Mouse (Mus musculus) hindbrain, embryonic 11.5 days (tissue): ENCODE results near the gene S100a5. TPM values are rescaled to one million over a fixed set of nuclear protein-coding genes. Genes with fewer than 3 reads are reported as not detected.

Source experiments
- ATAC-seq: fragments of 200-750 bp; cut with Nextera tagmentation; 2 replicates; pipeline ENCODE4 v1.8.0; 2017; ENCODE audit warnings: mild to moderate bottlenecking, moderate TSS enrichment, moderate library complexity; ENCODE audit not compliant: low FRiP score
- DNase-seq: peaks from one replicate; pipeline ENCODE4 v3.0.0-alpha.2; 2015; ENCODE audit warnings: low spot score
- H3K27ac ChIP-seq: fragments of 300-500 bp; sonication (generic); 2 replicates; pipeline ENCODE4 v1.5.1; 2014; ENCODE audit warnings: mild to moderate bottlenecking, low read depth, low read length
- H3K27me3 ChIP-seq: fragments of 300-500 bp; sonication (generic); 2 replicates; pipeline ENCODE4 v1.6.1; 2014; ENCODE audit warnings: mild to moderate bottlenecking, low read length, moderate library complexity, mixed read lengths; ENCODE audit not compliant: control insufficient read depth, insufficient read depth
- H3K36me3 ChIP-seq: fragments of 300-500 bp; sonication (generic); 2 replicates; pipeline ENCODE4 v1.6.1; 2014; ENCODE audit warnings: mild to moderate bottlenecking, low read length, moderate library complexity, mixed read lengths; ENCODE audit not compliant: control insufficient read depth, insufficient read depth
- H3K4me1 ChIP-seq: fragments of 300-500 bp; sonication (generic); replicated peaks from 2 replicates; pipeline ENCODE4 v1.6.1; 2014; ENCODE audit warnings: low read length, mixed read lengths; ENCODE audit not compliant: control insufficient read depth, insufficient read depth
- H3K4me2 ChIP-seq: fragments of 300-500 bp; sonication (generic); replicated peaks from 2 replicates; pipeline ENCODE4 v1.6.1; 2014; ENCODE audit warnings: mild to moderate bottlenecking, low read depth, low read length
- H3K4me3 ChIP-seq: fragments of 300-500 bp; sonication (generic); 2 replicates; pipeline ENCODE4 v1.5.1; 2014; ENCODE audit warnings: low read depth, low read length
- H3K9ac ChIP-seq: fragments of 300-500 bp; sonication (generic); 2 replicates; pipeline ENCODE4 v1.6.1; 2014; ENCODE audit warnings: low read depth, low read length
- H3K9me3 ChIP-seq: fragments of 300-500 bp; sonication (generic); 2 replicates; pipeline ENCODE4 v1.6.1; 2016; ENCODE audit warnings: low read length; ENCODE audit not compliant: control insufficient read depth
- WGBS: fragments of 180-500 bp; shearing (Covaris S2); extraction: QIAGEN DNeasy Blood & Tissue Kit; methylation state at CpG from one replicate; pipeline ENCODE4 v1.1.7; 2014; 5-methylcytosine and 5-hydroxymethylcytosine counted together
- polyA plus RNA-seq: library from polyadenylated mRNA; unstranded; fragments of >200 nt; fragmentation: Nextera tagmentation; extraction: Ambion mirVana; gene quantifications from 2 replicates; pipeline ENCODE4 v1.2.1, GENCODE M21; 2014

S100a5 gene
- not detected in 2 replicates for polyA plus RNA-seq

DNA sequence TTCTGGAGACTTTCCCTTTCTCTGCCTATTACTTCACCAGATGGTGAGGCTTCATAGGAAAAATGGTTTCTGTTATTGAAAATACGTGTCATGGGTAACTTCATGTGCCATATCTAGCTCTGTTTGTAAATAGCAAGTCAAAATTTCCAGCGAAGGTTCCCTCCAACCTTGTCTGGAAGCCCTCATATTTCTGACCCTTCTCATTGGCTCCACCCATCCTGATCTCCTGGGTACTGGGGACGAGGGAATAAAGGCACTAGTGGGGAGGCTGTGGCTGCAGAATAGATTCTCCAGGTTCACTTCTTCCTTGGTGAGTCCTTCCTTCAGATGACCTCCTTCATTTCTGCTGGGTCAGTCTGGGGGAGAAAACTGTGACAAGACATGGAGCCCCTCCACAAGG is at the start of gene S100a5:
Gene S100a5, plus strand, starts transcription at position 301 of the 400 bp plus-strand sequence.
- Histone ChIP-seq H3K4me2 (no peak within 1 kb of the TSS), H3K4me1 (peaks cover 2% of the 10 kb centered on the region; the same call in 1 of the 2 replicates), H3K9ac (no peak within 1 kb of the TSS), H3K27ac (no peak within 1 kb of the TSS), H3K27me3 (no peaks in the 10 kb centered on the region), H3K36me3 (no peaks in the 10 kb centered on the region), H3K4me3 (no peak within 1 kb of the TSS), H3K9me3 (no peaks in the 10 kb centered on the region)
- DNase-seq (no peak), ATAC-seq (no peak)
- WGBS, result 64% methylated on average over 3 of the region's 3 CpGs

DNA sequence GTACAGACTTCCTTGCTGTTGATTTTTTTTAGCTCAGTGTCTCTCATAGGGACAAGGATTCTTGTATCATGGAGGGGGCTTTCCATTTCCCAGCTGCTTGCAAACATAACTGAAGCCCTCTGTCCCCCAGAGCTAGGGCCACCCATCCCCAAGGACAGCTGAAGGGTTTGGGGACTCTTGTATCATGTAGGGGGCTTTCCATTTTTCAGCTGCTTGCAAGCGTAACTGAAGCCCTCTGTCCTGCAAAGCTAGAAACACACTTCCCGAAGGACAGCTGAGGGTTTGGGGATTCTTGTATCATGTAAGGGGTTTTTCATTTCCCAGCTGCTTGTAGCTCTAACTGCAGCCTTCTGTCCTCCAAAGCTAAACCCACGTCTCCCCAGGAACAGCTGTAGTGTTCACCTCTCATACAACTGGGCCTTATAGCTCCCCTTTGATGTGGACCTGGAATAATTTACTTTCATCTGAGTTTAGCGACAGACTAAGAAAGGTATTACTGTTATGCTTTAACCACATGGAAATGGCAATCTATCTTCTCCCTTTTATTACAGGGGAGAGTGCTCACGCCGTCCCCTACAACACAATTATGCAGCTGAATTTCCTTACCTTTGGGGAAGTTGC is 48.2 kb upstream of the S100a5 start, which contains the start of gene S100a3:
Gene S100a3, plus strand, starts transcription at position 571 of the 621 bp plus-strand sequence.
- Histone ChIP-seq H3K4me1 (no peaks in the 10 kb centered on the region), H3K27ac (no peak within 1 kb of the TSS), H3K4me3 (no peak within 1 kb of the TSS), H3K27me3 (no peaks in the 10 kb centered on the region), H3K4me2 (no peak within 1 kb of the TSS), H3K36me3 (no peaks in the 10 kb centered on the region), H3K9me3 (no peaks in the 10 kb centered on the region), H3K9ac (no peak within 1 kb of the TSS)
- WGBS, result 85% methylated on average over 6 of the region's 6 CpGs
- DNase-seq (no peak), ATAC-seq (no peak)

DNA sequence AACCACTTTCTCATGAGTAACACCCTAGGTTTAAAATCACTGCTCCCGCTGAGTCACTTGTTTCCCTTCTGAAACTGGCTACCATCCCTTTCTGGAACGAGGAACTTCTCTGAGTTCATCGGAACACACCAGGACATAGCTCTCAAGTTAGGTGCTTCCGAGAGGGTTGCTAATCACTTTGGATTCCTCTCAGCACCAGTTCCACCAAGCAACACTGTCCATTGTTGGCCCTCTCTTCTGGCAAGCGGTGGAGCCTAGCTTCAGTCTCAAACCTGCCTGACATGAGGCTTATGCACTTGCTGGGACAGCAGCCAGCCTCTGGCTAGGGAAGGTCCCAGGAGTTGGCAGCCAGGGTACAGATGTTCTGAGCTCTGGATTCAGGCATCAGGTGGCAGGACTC is 33.6 kb upstream of the S100a5 start:
- Histone ChIP-seq H3K4me2 (no peak overlapping the region), H3K36me3 (no peaks in the 10 kb centered on the region), H3K27ac (no peak overlapping the region), H3K4me1 (no peaks in the 10 kb centered on the region), H3K9me3 (no peaks in the 10 kb centered on the region), H3K4me3 (no peak overlapping the region), H3K27me3 (no peaks in the 10 kb centered on the region), H3K9ac (no peak overlapping the region)
- DNase-seq, result no peak
- no peak for ATAC-seq
- 86% methylated on average over 5 of the region's 5 CpGs for WGBS

- no peak overlapping the region for H3K4me2 ChIP-seq
- no peaks in the 10 kb centered on the region for H3K9me3 ChIP-seq
- DNase-seq (no peak), ATAC-seq (no peak)
- H3K36me3 ChIP-seq, result no peaks in the 10 kb centered on the region
- no peaks in the 10 kb centered on the region for H3K4me1 ChIP-seq
- no peaks in the 10 kb centered on the region for H3K27me3 ChIP-seq
- 86% methylated on average over 3 of the region's 3 CpGs for WGBS
- H3K4me3 ChIP-seq, result no peak overlapping the region
- no peak overlapping the region for H3K9ac ChIP-seq
- H3K27ac ChIP-seq, result no peak overlapping the region
These were observed 33.0 kb upstream of the S100a5 start for GRCm38 (mm10) chr3:90575320-90575719.

GRCm38 (mm10) chr3:90576351-90577001 is 31.8 kb upstream of the S100a5 start:
- Histone ChIP-seq H3K4me3 (no peak overlapping the region), H3K36me3 (no peaks in the 10 kb centered on the region), H3K4me1 (no peaks in the 10 kb centered on the region), H3K27me3 (no peaks in the 10 kb centered on the region), H3K9ac (no peak overlapping the region), H3K9me3 (no peaks in the 10 kb centered on the region), H3K4me2 (no peak overlapping the region), H3K27ac (no peak overlapping the region)
- WGBS, result 77% methylated on average over 10 of the region's 10 CpGs
- DNase-seq (no peak), ATAC-seq (no peak)

- H3K9ac ChIP-seq, result no peak overlapping the region
- no peak for ATAC-seq
- no peaks in the 10 kb centered on the region for H3K9me3 ChIP-seq
- H3K4me3 ChIP-seq, result no peak overlapping the region
- no peaks in the 10 kb centered on the region for H3K27me3 ChIP-seq
- DNase-seq, result no peak
- no peak overlapping the region for H3K4me2 ChIP-seq
- H3K36me3 ChIP-seq, result no peaks in the 10 kb centered on the region
- no peaks in the 10 kb centered on the region for H3K4me1 ChIP-seq
- H3K27ac ChIP-seq, result no peak overlapping the region
- WGBS, result 80% methylated on average over 7 of the region's 7 CpGs
These were observed 28.9 kb upstream of the S100a5 start for GRCm38 (mm10) chr3:90579433-90579832.

- Histone ChIP-seq H3K4me1 (no peaks in the 10 kb centered on the region), H3K4me3 (no peak overlapping the region), H3K36me3 (no peaks in the 10 kb centered on the region), H3K9me3 (no peaks in the 10 kb centered on the region), H3K9ac (no peak overlapping the region), H3K27me3 (no peaks in the 10 kb centered on the region), H3K27ac (no peak overlapping the region), H3K4me2 (no peak overlapping the region)
- DNase-seq, result no peak
- ATAC-seq, result no peak
- 90% methylated on average over 5 of the region's 5 CpGs for WGBS
These were observed 27.2 kb upstream of the S100a5 start for GRCm38 (mm10) chr3:90581141-90581540.

DNA sequence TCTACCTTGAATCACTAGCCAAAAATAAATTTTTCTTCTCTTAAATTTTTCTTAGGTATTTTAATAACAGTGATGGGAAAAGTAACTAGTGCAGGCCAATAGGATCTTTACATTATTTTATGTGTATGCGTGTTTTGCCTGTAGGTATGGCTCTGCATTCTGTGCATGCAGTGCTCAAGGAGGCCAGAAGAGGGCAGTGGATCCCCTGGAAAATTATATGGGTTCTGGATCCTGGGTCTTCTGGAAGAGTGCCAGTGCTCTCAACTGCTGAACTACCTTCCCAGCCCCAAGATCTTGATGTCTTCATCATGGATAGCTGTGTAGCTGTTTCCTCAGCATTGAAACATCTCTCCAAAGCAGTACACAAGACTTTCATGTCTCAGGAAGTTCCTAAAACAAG is 26.2 kb upstream of the S100a5 start:
- Histone ChIP-seq H3K4me1 (no peaks in the 10 kb centered on the region), H3K36me3 (no peaks in the 10 kb centered on the region), H3K4me3 (no peak overlapping the region), H3K27me3 (no peaks in the 10 kb centered on the region), H3K9ac (no peak overlapping the region), H3K9me3 (no peaks in the 10 kb centered on the region), H3K4me2 (no peak overlapping the region), H3K27ac (no peak overlapping the region)
- DNase-seq (no peak), ATAC-seq (no peak)
- 91% methylated on average over 1 of the region's 1 CpGs for WGBS

DNA sequence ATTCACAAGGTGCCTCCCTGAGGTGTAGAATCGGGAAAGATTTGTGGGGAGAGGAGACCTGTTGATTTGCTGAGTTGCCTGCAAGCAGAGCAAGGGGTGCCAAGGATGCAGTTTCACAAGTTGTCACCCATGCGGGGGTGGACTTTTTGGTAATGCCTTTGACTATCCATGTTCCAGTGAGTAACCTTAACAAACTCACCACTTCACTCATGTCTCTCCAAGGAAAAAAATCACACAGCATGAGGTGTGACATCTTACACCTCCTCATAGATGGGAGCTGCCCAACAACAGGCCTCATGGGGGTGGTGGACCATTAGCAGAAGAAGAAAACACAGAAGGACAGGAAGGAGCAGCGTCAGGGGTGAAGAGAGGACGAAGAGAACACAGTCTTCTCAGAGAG is 25.8 kb upstream of the S100a5 start:
- no peak overlapping the region for H3K9ac ChIP-seq
- ATAC-seq, result no peak
- no peak for DNase-seq
- no peaks in the 10 kb centered on the region for H3K36me3 ChIP-seq
- 85% methylated on average over 4 of the region's 4 CpGs for WGBS
- no peaks in the 10 kb centered on the region for H3K4me1 ChIP-seq
- H3K27ac ChIP-seq, result no peak overlapping the region
- no peaks in the 10 kb centered on the region for H3K9me3 ChIP-seq
- no peak overlapping the region for H3K4me2 ChIP-seq
- no peak overlapping the region for H3K4me3 ChIP-seq
- H3K27me3 ChIP-seq, result no peaks in the 10 kb centered on the region
